Mouse (Mus musculus) activated CD4-positive, CD25-positive, alpha-beta regulatory T cell, adult 9 weeks (primary cell): ENCODE data around the gene Smg8. TPM values are rescaled to one million over a fixed set of nuclear protein-coding genes. Genes with fewer than 3 reads are reported as not detected.

Experiments
- polyA plus RNA-seq: library from polyadenylated mRNA; unstranded; fragments of 100-300 nt; shearing (Covaris generic); gene quantifications from one replicate; pipeline ENCODE4 v1.2.1, GENCODE M21; 2017

Gene Smg8
- 28.7 TPM for polyA plus RNA-seq

GRCm38 (mm10) chr11:87086290-87086984 is at the start of gene Smg8:
Gene Smg8 (minus strand): TSS chr11:87086774.

GRCm38 (mm10) chr11:87126824-87127816 is 40.5 kb upstream of the Smg8 start, which contains the start of gene Trim37:
Gene Trim37 (plus strand): TSS chr11:87127077.

GRCm38 (mm10) chr11:87108755-87109518 is 22.4 kb upstream of the Smg8 start, which contains the start of gene Ska2:
Gene Ska2 (plus strand): TSS chr11:87109234.

GRCm38 (mm10) chr11:87108409-87108754 is 21.8 kb upstream of the Smg8 start, which contains the start of gene Prr11:
Gene Prr11 (minus strand): TSS chr11:87108708.

DNA sequence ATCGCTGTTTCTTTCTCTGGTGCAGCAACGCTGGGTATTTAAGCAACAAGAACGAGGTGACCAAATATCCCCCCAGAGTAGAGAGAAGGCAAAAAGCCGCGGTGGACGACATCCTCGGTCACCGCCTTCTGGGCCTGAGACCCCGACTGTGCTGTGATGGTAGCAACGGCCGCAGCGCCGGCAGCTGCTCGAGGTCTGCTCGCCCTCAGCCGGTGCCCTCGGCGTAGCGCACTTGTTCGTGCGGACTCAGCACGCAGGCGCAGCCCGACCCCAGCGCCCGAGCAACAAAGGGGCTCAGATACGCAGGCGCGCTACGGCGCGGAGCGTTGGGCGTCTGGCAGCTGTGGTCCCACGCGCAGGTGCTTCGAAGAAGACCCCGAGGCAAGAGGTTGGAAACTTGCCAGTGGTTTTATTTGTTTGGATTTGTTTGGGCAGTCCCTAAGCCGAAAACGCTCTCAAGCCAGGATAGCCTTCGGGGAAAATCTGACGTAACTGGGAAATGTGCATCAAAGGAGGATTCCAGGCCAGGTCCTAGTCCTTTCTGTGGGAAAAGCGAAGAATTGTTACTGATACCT is 12.6 kb downstream of the Smg8 start, which contains the start of gene Gdpd1:
Gdpd1 (minus strand) TSS at position 197 of the 575 bp plus-strand sequence.

Other genes with a start within 250 kb of the Smg8 start
- 4.3 TPM for gene Ypel2, start 93.1 kb downstream of the Smg8 start, polyA plus RNA-seq
- gene Gdpd1, start 12.7 kb downstream of the Smg8 start, polyA plus RNA-seq = 0.61 TPM
- gene Prr11, start 21.9 kb upstream of the Smg8 start, polyA plus RNA-seq = 0.51 TPM
- 15.0 TPM for gene Ska2, start 22.5 kb upstream of the Smg8 start, polyA plus RNA-seq
- gene Trim37, start 40.3 kb upstream of the Smg8 start, polyA plus RNA-seq = 16.8 TPM